Mouse (Mus musculus) Muller cell, postnatal 12 days (primary cell): ENCODE results near the gene Mief1.
A peak's percentile ranks its signal among the peaks of the same experiment; 100 is the strongest.

Source experiments
- DNase-seq: peaks from one replicate; pipeline ENCODE4 v3.0.0-alpha.2; 2015; ENCODE audit errors: inconsistent ontology term

The Mief1 gene

DNA sequence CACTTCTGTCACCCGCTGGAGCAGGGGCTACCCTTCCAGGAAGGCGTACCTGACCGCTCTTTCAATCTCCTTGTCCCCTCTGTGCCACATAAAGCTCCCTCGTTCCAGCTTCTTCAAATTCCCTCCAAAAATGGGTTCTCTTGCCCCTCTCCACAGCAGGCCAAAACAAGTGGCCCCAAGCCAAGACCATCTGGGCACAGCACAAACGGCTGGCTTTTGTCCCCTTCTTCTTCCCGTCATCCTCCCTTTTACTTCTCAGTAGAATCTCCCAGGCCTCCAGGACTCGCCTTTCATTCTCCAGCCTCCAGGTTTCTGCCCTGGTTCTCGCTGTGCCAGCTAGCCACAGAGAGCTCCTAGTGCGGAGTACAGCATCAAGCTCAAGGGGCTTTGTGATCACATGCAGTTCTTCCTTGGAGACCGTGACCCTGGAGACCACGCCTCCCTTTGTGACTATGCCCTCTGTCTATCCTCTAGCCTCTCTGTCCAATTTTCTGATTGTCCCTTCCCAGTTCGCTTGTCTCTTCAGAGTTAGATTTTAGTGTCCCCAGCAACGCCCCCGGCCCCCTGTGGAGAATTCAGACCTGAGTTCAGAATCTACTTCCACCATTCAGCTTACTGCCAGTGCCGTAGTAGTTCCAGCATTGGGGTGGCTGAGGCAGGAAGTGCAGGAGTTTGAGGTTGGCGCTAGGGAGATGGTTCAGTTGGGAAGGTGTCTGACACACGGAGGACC is 5.6 kb upstream of the Mief1 start:
- no peak for DNase-seq

GRCm38 (mm10) chr15:80232331-80232730 is 1.5 kb upstream of the Mief1 start:
- DNase-seq = no peak

- no peak for DNase-seq
Observed at GRCm38 (mm10) chr15:80233053-80233452, 765 bp upstream of the Mief1 start.

DNA sequence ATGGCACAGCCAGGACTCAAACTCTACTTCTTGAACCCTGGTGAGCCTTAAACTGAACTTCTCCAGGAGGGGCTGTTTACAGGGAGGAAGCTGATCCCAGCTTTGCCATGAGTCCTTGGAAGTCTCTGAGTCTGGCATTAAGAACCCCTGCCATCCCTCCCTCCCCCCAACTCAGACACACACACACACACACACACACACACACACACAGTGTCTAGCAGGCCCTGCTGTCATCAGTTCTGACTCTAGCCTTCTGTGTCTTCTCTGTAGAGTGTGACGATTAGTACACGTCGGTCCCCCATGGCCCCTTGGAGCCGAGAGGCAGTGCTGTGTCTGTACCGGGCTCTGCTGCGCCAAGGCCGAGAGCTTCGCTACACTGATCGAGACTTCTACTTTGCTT is 1.7 kb downstream of the Mief1 start, which contains the start of gene AC140267.1:
TSS of gene AC140267.1 (plus strand) at position 301 of the 400 bp plus-strand sequence.
- DNase-seq = no peak

DNA sequence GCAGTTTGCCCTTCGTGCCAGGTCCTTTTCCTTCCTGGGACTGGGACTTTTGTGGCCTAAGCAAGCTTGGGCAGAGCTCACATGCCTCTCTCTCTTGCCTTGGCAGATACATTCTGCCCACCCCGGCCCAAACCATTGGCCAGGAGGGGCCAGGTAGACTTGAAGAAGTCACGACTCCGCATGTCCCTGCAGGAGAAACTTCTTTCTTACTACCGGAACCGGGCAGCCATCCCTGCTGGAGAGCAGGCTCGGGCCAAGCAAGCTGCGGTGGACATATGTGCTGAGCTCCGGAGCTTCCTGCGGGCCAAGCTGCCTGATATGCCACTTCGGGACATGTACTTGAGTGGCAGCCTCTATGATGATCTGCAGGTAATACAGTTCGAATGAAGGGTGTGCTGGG is 14.3 kb downstream of the Mief1 start:
- no peak for DNase-seq

DNA sequence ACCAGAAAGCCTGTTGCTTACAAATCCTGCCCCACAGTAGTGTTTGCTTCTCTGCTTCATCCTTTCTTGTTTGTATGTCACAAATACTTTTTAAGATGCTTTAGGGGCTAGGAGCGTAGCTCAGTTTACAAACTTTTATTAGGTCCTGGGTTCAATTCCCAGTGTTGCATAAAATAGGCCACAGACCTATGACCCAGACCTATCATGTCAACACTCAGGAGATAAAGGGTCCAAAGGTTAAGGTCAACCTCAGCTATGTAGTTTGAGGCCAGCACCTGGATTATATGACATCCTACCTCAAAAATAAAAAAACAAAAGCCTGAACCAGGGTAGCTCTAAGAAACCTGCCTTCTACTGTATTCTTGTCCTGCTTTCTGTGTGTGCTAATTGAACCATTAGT is 14.8 kb downstream of the Mief1 start:
- DNase-seq = no peak

DNA sequence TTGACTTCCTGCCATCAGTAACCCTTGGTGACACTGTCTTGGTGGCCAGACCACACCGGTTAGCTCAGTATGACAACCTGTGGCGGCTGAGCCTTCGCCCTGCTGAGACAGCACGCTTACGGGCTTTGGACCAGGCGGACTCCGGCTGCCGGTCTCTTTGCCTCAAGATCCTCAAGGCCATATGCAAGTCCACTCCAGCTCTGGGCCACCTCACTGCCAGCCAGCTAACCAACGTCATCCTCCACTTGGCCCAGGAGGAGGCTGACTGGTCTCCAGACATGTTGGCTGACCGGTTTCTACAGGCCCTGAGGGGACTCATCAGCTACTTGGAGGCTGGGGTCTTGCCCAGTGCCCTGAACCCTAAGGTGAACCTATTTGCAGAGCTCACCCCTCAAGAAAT is 15.9 kb downstream of the Mief1 start:
- no peak for DNase-seq

- DNase-seq = no peak
Observed at GRCm38 (mm10) chr15:80250586-80250985, 16.8 kb downstream of the Mief1 start.

DNA sequence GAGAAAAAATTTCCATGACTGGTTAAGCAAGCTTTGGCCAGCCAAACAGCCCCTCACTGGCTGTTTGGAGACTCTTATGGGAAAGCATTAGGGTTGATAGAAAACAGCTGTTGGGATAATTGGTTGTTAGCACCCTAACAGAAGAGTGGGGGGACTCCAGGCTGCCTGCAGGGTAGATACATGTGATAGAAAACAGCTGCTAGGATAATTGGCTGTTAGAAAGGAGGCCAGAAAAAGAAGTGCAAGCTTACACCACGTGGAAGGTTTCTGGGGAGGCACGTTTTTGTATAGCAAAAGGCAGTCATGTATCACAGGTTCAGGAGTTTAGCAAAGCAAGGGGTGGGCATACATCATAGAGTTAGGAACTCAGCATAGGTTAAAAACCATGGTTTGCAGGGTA is 19.7 kb downstream of the Mief1 start:
- no peak for DNase-seq

- peak; percentile 64 for DNase-seq
Observed at GRCm38 (mm10) chr15:80254207-80254606, 20.4 kb downstream of the Mief1 start.

- DNase-seq = peak; percentile 99
Observed at GRCm38 (mm10) chr15:80254847-80255645, 21.2 kb downstream of the Mief1 start, which contains the start of gene Atf4. Atf4 (plus strand) TSS chr15:80255184.

GRCm38 (mm10) chr15:80255646-80256121 is 21.9 kb downstream of the Mief1 start:
- peak; percentile 94 for DNase-seq

GRCm38 (mm10) chr15:80256242-80256641 is 22.4 kb downstream of the Mief1 start:
- DNase-seq = no peak

DNA sequence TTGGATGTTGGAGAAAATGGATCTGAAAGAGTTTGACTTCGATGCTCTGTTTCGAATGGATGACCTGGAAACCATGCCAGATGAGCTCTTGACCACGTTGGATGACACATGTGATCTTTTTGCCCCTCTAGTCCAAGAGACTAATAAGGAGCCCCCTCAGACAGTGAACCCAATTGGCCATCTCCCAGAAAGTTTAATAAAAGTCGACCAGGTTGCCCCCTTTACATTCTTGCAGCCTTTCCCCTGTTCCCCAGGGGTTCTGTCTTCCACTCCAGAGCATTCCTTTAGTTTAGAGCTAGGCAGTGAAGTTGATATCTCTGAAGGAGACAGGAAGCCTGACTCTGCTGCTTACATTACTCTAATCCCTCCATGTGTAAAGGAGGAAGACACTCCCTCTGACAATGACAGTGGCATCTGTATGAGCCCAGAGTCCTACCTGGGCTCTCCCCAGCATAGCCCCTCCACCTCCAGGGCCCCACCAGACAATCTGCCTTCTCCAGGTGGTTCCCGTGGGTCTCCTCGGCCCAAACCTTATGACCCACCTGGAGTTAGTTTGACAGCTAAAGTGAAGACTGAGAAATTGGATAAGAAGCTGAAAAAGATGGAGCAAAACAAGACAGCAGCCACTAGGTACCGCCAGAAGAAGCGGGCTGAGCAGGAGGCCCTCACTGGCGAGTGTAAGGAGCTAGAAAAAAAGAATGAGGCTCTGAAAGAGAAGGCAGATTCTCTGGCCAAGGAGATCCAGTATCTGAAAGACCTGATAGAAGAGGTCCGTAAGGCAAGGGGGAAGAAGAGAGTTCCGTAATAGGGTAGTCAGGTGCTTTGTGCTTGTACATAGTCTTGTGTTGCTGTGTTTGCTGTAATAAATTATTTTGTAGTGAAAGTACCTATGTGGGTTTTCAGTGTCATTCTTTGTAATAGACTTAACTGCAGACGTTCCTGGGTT is 23.1 kb downstream of the Mief1 start:
- DNase-seq = no peak

DNA sequence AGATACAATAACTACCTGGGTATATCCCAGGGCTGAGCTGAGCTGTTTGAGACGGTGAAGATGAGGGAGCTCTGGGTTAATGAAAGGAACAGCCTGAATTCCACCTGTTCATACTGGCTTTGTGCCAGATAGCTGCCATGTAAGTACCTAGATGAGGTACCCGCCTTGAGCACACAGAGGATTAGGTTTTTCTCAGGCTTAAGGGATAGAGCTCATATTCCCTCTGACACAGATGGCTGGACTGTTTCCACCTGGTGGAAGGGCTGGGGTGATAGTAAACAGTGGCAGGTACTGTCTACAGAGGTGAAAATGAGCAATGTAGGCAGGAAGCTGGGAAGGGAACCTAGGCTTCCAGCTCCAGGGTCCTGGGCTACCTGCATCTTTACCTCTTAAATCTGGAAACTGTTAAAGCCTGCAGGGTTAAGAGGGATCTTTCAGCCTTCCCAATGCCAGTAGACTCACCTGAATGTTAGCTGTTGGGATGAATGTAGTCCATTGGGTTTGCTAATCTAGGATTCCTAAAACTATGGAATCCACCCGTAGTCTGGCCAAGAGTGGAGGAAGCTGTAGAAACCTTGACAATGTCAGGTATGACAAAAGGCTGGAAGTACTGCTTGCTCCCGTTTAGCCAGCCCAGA is 23.9 kb downstream of the Mief1 start:
- no peak for DNase-seq

DNA sequence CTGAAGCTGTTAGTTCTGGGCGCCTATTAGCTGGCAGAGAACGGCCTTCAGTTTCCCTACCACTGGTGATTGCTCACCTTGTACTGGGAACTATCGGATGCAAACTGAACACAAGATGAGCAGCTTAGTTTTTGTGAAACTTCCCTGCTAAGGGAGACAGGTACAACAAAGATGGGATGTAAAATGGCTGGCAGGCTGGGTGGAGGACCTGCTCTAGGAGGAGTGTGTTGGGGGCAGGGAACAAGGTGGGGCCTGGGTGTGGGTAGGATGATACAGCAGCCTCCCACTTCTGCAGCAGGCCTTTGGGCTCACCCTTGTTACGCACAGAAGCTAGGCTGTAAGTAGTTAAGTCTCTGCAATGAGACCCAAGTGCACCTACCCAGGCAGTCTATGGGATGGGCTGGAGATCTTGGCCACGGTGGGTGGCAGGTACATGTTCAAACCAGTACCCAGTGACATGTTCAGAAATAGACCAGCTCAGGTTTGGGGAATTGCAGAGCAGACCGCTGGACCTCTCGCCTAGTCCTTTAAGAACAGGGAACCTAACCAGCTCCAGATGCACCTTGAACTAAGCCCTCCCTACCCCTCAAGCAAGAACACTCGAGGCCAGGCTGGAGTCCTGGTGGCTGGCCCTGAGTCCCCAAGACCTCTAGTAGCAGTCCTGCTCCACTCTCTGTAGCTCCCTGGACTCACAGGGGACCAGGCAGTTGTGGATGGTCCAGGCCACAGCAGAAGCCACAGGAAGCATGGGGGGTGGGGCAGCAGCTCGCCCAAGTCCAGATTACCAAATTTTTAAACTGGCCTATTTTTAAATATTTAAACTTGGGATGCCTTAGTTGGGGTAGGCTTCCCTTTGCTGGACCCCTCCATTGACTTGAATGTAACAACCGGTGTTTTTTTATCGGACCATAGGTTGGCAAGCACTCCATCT is 24.7 kb downstream of the Mief1 start:
- peak; percentile 26 for DNase-seq

GRCm38 (mm10) chr15:80259406-80260045 is 25.7 kb downstream of the Mief1 start:
- peak; percentile 65 for DNase-seq

GRCm38 (mm10) chr15:80260677-80261076 is 26.9 kb downstream of the Mief1 start:
- DNase-seq = peak; percentile 71

DNA sequence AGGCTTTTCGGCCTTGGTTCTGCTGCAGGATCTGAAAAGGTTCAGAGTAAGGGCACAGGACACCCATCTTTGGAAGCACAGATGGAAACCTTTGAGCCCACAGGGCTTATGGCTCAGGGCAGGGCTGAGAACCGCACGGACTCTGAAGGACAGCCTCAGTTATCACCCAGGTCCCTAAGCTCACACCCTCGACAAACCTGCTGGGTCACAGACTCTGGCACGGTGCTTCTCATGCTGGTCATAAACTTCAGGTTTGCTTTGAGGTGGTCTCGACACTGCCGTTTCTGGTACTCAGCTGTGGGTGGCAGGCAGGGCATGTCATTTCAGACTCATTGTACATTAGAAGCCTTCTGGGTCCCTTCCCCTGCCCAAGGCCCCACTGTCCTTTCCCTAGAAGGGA is 27.3 kb downstream of the Mief1 start:
- DNase-seq = no peak
